Mouse (Mus musculus) heart, embryonic 15.5 days (tissue): ENCODE measurements around the gene Leap2. TPM values are rescaled to one million over a fixed set of nuclear protein-coding genes. Genes with fewer than 3 reads are reported as not detected.
"Not testable (repeated sequence)": the region's sequence is repeated elsewhere in the genome, so short reads cannot be mapped to it uniquely, and the experiment has no call there.

Experiments
- ATAC-seq: fragments of 200-750 bp; cut with Nextera tagmentation; replicated peaks from 2 replicates; pipeline ENCODE4 v1.8.0; 2017; ENCODE audit warnings: low read depth, moderate TSS enrichment; ENCODE audit not compliant: insufficient number of reproducible peaks, insufficient read depth, low FRiP score
- H3K27ac ChIP-seq: fragments of 300-500 bp; sonication (generic); 2 replicates; pipeline ENCODE4 v1.5.1; 2015; ENCODE audit warnings: mild to moderate bottlenecking, inconsistent platforms
- H3K27me3 ChIP-seq: fragments of 300-500 bp; sonication (generic); 2 replicates; pipeline ENCODE4 v1.6.1; 2015; ENCODE audit warnings: inconsistent platforms
- H3K36me3 ChIP-seq: fragments of 300-500 bp; sonication (generic); 2 replicates; pipeline ENCODE4 v1.6.1; 2015; ENCODE audit warnings: mild to moderate bottlenecking, inconsistent platforms
- H3K4me1 ChIP-seq: fragments of 300-500 bp; sonication (generic); replicated peaks from 2 replicates; pipeline ENCODE4 v1.6.1; 2015; ENCODE audit warnings: inconsistent platforms
- H3K4me2 ChIP-seq: fragments of 300-500 bp; sonication (generic); 2 replicates; pipeline ENCODE4 v1.6.1; 2015; ENCODE audit warnings: inconsistent platforms, mild to moderate bottlenecking, moderate library complexity
- H3K4me3 ChIP-seq: fragments of 300-500 bp; sonication (generic); 2 replicates; pipeline ENCODE4 v1.5.1; 2015; ENCODE audit warnings: mild to moderate bottlenecking, inconsistent platforms
- H3K9ac ChIP-seq: fragments of 300-500 bp; sonication (generic); 2 replicates; pipeline ENCODE4 v1.6.1; 2015; ENCODE audit warnings: mild to moderate bottlenecking, inconsistent platforms
- H3K9me3 ChIP-seq: fragments of 300-500 bp; sonication (generic); replicated peaks from 2 replicates; pipeline ENCODE4 v1.6.1; 2016; ENCODE audit warnings: inconsistent platforms
- WGBS: fragments of 180-500 bp; shearing (Covaris S2); methylation state at CpG from one replicate; pipeline ENCODE4 v1.1.7; 2015; ENCODE audit warnings: mixed read lengths; 5-methylcytosine and 5-hydroxymethylcytosine counted together
- polyA plus RNA-seq: library from polyadenylated mRNA; unstranded; fragments of >200 nt; fragmentation: Nextera tagmentation; extraction: Ambion mirVana; gene quantifications from 2 replicates; pipeline ENCODE4 v1.2.1, GENCODE M21; 2015

The Leap2 gene
- polyA plus RNA-seq, 1 experiment from 2014 or later, result 0.34 TPM

DNA sequence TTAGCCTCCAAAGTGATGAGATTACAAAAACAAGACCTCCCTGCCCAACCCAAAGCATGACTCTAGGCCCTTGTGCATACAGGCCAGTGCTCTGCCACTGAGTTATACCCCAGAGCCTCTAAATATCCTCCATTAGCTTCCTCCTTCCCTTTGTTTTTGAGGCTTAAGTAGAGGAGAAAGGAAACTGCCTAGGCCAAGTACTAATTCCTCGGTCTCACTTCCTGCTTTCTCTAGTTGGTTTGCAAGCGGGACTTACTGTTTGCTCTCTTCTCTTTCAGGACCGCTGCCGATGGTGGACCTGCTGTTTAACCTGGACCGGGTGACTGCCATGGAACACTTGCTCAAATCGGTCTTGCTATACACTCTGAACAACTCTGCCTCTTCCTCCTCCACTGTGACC lies 13.4 kb upstream of the Leap2 start:
- Histone ChIP-seq H3K9ac (no peak overlapping the region), H3K4me3 (no peak overlapping the region)

DNA sequence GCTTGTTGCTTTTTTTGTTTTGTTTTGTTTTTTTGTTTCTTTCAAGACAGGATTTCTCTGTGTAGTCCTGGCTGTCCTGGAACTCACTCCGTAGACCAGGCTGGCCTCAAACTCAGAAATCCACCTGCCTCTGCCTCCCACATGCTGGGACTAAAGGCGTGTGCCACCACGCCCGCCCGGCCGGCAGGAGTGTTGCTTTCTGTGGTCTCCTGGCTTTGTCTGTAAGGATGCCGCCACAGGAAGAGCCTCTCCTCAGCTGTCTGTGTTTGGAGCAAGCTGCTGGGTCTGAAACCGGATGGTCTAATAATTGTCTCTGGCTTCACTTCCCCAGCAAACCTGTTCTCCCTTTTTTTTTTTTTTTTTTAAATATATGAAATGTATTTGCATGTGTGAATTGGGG lies 12.5 kb upstream of the Leap2 start:
- Histone ChIP-seq H3K27ac (no peak overlapping the region), H3K9me3 (no peaks in the 10 kb centered on the region), H3K4me1 (peaks cover 6% of the 10 kb centered on the region), H3K36me3 (no peaks in the 10 kb centered on the region), H3K9ac (no peak overlapping the region), H3K27me3 (no peaks in the 10 kb centered on the region), H3K4me3 (no peak overlapping the region), H3K4me2 (no peak overlapping the region)
- 72% methylated on average over 8 of the region's 8 CpGs for WGBS
- no peak for ATAC-seq

More for the DNA sequence above, 13.4 kb upstream of the Leap2 start:
- no peaks in the 10 kb centered on the region for H3K9me3 ChIP-seq
- H3K36me3 ChIP-seq, result no peaks in the 10 kb centered on the region
- H3K27ac ChIP-seq, result no peak overlapping the region
- WGBS, result 85% methylated on average over 6 of the region's 6 CpGs
- H3K4me1 ChIP-seq, result peaks cover 4% of the 10 kb centered on the region
- no peak overlapping the region for H3K4me2 ChIP-seq
- ATAC-seq, result no peak
- no peaks in the 10 kb centered on the region for H3K27me3 ChIP-seq

DNA sequence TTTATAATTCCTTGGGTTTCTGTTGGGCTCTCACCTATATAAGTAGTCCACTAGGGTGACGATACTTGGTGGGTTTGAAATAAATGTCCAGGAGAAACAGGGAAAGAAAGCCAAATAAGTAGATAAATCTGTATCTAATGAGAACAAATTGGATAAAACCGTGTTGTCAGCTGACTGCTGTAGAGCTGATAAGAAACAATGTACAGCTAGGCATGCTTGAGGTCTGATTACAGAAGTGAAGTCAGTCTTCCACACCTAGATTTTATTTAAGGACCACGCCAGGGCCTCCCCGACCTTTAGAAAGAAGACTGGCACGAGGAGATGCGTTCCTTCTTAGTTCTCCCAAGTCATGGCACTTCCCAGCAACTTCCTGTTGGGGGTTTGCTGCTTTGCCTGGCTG lies 10.1 kb upstream of the Leap2 start:
- 43% methylated on average over 6 of the region's 6 CpGs for WGBS
- Histone ChIP-seq H3K27ac (no peak overlapping the region), H3K27me3 (no peaks in the 10 kb centered on the region), H3K4me1 (peaks cover 14% of the 10 kb centered on the region), H3K4me3 (no peak overlapping the region), H3K9ac (no peak overlapping the region), H3K36me3 (peaks cover 8% of the 10 kb centered on the region), H3K4me2 (no peak overlapping the region), H3K9me3 (no peaks in the 10 kb centered on the region)
- ATAC-seq, result no peak

DNA sequence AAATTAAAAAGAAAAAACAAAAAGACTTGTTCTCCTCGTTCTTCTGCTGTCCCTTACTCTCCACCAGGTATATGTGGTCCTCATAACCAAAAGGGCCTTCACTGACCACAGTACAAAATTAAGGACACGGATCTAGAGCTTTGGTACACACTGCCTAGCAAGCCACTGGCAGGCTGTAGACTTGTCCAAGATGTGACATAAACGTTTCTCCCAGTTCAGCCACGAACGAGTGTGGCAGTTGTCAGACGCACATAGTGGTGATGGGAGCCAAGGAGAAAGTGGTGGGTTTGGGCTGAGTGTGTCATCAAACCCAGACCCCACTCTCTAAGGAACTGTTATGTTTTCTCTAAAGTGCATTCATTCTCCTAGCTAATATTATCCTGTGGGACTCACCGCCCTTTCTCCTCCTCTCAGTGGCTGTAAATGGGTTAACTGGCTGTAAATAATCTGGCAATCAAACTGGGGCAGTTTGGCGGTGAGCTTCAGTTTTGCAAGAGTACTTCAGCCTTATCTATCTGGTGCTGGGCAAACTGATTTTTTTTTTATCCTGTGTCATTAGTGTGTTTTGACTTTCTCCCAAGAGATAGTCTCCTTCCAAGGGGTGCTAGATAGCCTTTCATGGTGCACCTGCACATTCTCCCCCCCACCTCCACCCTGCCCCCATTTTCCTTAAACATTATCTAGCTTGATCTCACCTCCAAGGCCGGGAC lies 8.5 kb upstream of the Leap2 start:
- Histone ChIP-seq H3K27ac (peak overlapping the region; percentile 83), H3K4me2 (peak overlapping the region; percentile 71), H3K27me3 (no peaks in the 10 kb centered on the region), H3K9me3 (no peaks in the 10 kb centered on the region), H3K4me3 (peak overlapping the region; percentile 73), H3K36me3 (peaks cover 15% of the 10 kb centered on the region), H3K9ac (peak overlapping the region; percentile 20; the same call in 1 of the 2 replicates), H3K4me1 (peaks cover 17% of the 10 kb centered on the region)
- ATAC-seq, result peak; percentile 2; the same call in 1 of the 2 replicates
- WGBS, result 12% methylated on average over 9 of the region's 9 CpGs

DNA sequence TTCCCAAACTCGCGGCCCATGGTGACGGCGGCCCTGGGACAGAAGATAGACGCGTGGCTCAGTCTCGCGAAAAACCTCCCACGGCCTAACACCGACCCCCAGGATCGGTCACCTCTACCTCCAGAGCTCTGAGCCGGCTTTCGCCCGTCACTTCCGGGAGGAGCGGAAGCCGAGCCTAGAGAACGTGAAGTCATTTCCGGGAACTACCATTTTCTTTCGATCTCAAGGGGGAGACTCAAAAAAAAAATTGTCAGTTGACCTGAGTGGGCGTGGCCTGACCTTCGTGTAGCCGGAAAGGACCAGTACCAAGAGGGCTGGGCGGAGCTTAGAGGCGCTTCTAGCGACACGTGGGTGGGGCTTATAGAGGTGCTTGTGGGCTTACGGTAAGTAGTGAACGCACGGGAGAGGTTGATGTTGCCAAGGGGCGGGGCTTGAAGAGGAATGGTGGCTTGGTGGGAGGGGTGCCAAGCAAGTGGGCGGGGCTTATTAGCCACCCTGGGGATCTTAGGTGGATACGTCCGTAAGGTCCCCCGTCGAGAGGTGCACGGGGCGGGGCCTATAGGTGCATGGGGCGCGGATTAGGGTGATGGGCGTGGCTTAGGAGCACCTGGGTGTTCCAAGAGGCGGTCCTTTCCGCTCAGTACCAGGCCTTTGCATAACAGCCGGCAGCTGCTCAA lies 7.8 kb upstream of the Leap2 start, which contains the start of the genes Uqcrq and Gdf9:
Uqcrq (minus strand) TSS at position 162 of the 677 bp plus-strand sequence.
Gdf9 (plus strand) TSS at position 354 of the 677 bp plus-strand sequence.
- peak; percentile 95 for ATAC-seq
- Histone ChIP-seq H3K4me2 (peak within 1 kb of the TSS; percentile 71), H3K9ac (peak within 1 kb of the TSS; percentile 76), H3K4me1 (peaks cover 18% of the 10 kb centered on the region), H3K27me3 (no peaks in the 10 kb centered on the region), H3K4me3 (peak within 1 kb of the TSS; percentile 73), H3K27ac (peak within 1 kb of the TSS; percentile 83), H3K9me3 (no peaks in the 10 kb centered on the region), H3K36me3 (peaks cover 15% of the 10 kb centered on the region)
- under 1% methylated on average over 44 of the region's 44 CpGs for WGBS

DNA sequence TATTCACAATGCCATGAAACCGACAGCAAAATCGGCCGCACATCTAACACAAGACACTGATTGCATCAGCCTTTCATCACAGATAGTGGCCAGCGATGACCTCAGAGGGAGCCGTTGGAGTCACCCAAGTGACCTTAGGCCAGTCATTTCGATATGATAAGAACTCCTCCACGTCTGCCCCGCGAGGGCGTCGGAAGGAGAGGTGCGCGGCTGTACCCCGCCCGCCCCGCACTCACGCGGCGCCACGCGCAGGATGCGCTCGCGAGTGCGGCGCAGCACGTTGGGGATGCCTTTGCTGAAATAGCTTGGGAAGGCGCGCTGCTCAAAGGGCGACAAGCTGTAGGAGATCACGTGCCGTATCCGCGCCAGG lies 7.3 kb upstream of the Leap2 start:
- under 1% methylated on average over 34 of the region's 34 CpGs for WGBS
- peak overlapping the region; percentile 76 for H3K9ac ChIP-seq
- peaks cover 15% of the 10 kb centered on the region for H3K36me3 ChIP-seq
- no peaks in the 10 kb centered on the region for H3K9me3 ChIP-seq
- peak; percentile 25; the same call in 1 of the 2 replicates for ATAC-seq
- peak overlapping the region; percentile 83 for H3K27ac ChIP-seq
- H3K4me2 ChIP-seq, result peak overlapping the region; percentile 70
- no peaks in the 10 kb centered on the region for H3K27me3 ChIP-seq
- H3K4me3 ChIP-seq, result peak overlapping the region; percentile 73
- H3K4me1 ChIP-seq, result peaks cover 22% of the 10 kb centered on the region

DNA sequence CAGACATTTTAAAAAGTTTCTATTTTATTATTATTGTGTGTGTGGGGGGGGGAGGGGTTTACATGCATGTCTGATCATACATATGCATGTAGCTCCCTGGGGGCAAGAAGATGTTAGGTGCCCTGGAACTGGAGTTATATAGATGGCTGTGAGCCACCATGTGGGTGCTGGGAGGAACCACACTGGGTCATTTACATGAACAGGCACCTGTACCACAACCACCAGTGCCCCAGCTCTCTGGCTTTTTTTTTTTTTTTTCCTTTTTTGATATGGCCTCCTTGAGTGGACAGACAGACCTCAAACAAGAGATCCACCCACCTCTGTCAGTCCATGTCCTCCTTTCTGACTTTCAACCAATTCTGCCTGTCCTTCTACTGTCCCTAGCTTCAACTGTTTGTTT lies 6.2 kb upstream of the Leap2 start:
- Histone ChIP-seq H3K36me3 (peaks cover 15% of the 10 kb centered on the region), H3K4me2 (peak overlapping the region; percentile 70), H3K27me3 (no peaks in the 10 kb centered on the region), H3K4me1 (peaks cover 27% of the 10 kb centered on the region), H3K4me3 (peak overlapping the region; percentile 73), H3K9ac (0 out of 2 replicates have a peak overlapping the region, but pooled peaks have one; percentile 24), H3K27ac (no peak overlapping the region), H3K9me3 (no peaks in the 10 kb centered on the region)
- ATAC-seq, result no peak

DNA sequence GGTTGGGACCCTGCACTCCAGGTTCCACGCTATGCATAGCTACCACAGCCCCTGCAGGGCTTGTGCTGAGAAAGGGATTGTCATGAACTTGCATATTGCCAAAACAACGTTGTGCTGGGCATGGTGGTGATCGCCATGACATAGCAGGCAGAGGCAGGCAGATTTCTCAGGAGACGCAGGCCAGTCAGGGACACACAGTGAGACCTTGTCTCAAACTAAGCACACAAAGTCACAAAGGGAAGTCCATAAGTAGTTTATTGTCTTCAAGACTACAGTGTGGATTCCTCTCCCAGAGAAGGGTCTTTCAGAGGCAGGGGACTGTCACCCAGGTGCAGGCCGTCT lies 5.7 kb upstream of the Leap2 start:
- no peaks in the 10 kb centered on the region for H3K27me3 ChIP-seq
- H3K36me3 ChIP-seq, result peaks cover 15% of the 10 kb centered on the region
- no peak overlapping the region for H3K4me2 ChIP-seq
- H3K27ac ChIP-seq, result no peak overlapping the region
- WGBS, result 92% methylated on average over 5 of the region's 5 CpGs
- H3K4me3 ChIP-seq, result no peak overlapping the region
- H3K4me1 ChIP-seq, result peaks cover 27% of the 10 kb centered on the region
- H3K9me3 ChIP-seq, result no peaks in the 10 kb centered on the region
- no peak overlapping the region for H3K9ac ChIP-seq
- ATAC-seq, result no peak

DNA sequence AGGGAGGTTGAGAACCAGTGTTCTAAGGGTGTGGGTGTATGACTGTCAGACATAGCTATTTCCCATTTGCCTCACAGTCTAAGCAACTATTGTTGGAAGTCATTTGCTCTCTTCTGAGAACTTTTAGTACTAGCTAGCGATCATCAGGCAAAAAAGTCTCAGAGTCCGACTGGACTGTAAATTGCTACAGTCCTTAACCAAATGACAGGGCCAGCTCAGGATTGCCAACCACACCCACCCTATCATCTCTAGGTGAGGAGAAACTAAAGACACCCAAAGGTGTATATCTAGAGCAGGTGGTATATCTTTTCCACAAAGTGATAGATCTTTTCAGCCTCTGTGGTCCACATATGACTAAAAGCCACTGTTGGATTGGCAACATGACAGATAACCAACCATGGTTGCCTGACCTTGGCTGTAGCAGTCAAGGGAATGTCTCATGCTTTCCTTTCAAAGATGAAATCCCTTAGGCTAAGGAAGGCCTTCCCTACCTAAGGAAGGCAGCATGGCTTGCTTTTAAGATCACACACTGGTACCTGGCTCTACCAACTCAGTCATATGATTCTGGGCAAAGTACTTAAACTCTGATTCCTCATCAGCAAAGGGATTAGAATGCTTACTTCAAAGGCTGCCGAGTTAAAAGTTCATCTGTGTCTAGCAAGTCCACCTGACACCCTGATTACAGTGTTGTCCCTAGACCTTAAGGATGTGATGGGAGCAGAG lies 5.2 kb upstream of the Leap2 start:
- ATAC-seq, result no peak
- Histone ChIP-seq H3K4me2 (no peak overlapping the region), H3K9me3 (no peaks in the 10 kb centered on the region), H3K4me1 (peaks cover 27% of the 10 kb centered on the region), H3K36me3 (peaks cover 15% of the 10 kb centered on the region), H3K9ac (no peak overlapping the region), H3K27me3 (no peaks in the 10 kb centered on the region), H3K27ac (no peak overlapping the region), H3K4me3 (no peak overlapping the region)
- 94% methylated on average over 3 of the region's 3 CpGs for WGBS

DNA sequence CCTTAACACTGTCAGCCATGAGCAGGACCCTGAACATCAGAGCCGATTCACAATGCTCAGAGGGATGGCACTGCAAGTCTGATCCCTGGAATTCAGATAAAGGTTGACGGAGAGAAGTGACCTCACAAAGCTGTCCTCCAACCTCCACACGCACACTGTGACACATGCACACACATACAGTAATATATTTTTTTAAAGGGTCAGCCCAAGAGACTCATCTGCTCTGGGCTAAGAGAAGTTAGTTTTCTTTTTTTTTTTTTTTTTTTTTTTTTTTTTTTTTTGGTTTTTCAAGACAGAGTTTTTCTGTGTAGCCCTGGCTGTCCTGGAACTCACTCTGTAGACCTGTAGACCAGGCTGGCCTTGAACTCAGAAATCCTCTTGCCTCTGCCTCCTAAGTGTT lies 3.9 kb upstream of the Leap2 start:
- H3K27ac ChIP-seq, H3K27me3 ChIP-seq, H3K9ac ChIP-seq, H3K4me3 ChIP-seq, ATAC-seq, H3K4me2 ChIP-seq, H3K9me3 ChIP-seq: not testable (repeated sequence)
- Histone ChIP-seq H3K36me3 (peaks cover 15% of the 10 kb centered on the region), H3K4me1 (peaks cover 27% of the 10 kb centered on the region)
- WGBS, result 55% methylated on average over 3 of the region's 3 CpGs

DNA sequence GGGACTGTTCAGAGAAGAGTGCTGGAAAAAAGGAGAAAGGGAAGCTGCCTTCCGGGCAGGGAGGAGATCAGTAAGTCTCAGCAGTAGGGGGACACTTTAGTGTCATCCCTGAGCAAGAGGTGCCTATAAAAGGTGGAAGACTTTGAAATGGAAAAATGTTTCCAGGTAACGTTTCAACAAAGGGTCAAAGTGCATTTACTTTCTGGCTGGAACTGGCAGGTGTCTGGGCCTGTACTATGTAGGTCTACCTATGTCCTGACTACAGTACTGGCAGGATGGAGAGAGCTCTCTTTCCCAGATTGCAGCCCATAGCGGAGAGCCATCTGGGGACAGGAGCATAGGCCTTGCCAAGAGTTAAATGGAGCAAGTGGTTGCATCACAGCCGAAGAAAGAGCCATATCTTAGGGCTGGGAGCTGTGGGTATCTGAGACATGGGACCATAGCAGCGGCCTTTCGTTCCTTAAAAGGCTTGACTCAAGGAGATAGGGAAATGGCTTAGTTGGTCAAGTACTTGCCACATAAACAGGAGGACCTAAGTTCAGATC lies 2.8 kb upstream of the Leap2 start:
- Histone ChIP-seq H3K9me3 (no peaks in the 10 kb centered on the region), H3K4me3 (no peak overlapping the region), H3K4me1 (peaks cover 21% of the 10 kb centered on the region), H3K27me3 (no peaks in the 10 kb centered on the region), H3K27ac (no peak overlapping the region), H3K4me2 (no peak overlapping the region), H3K9ac (no peak overlapping the region), H3K36me3 (peaks cover 19% of the 10 kb centered on the region)
- WGBS, result 75% methylated on average over 6 of the region's 6 CpGs
- ATAC-seq, result no peak
